Mouse (Mus musculus) liver, adult 2 months (tissue): ENCODE results near the gene Zfp568.

Experiments
- CTCF ChIP-seq: fragments of 200-500 bp; IDR thresholded peaks from 2 replicates; pipeline ENCODE4 v1.5.1; 2011; ENCODE audit warnings: low read depth, low read length, control low read depth
- POLR2A ChIP-seq: fragments of 200-500 bp; IDR thresholded peaks from 2 replicates; pipeline ENCODE4 v1.6.1; 2011; ENCODE audit warnings: low read length, control low read depth; ENCODE audit not compliant: insufficient read depth; ENCODE audit errors: extremely low read depth

DNA sequence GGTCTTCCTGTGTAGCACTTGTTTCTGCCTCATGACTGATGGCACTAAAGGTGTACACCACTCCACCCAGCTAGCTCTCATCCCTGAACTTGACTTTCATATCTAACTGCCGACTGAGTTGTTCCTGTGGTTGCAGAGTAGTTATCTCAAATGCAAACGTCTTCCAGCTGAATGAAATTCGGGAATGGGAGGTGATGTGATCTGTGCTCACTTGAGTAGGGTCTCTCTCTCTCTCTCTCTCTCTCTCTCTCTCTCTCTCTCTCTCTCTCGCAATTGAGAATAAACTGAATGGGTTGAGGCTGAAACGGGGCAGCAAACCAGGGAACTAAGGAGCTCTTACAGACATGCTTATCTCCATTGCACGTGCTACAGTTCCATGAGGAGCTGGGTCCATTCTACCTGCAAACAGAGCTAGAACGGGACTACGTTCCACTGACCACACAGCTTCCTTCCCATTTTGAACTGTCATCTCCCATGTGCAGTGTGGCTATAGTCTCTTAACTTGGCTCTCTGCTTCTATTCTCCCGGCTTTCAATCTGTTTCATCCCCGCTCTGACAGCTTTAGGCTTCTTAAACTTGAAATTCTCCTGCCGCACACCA lies 25.5 kb upstream of the Zfp568 start:
- TF ChIP-seq POLR2A, result no peak
- no peak for TF ChIP-seq CTCF
